Mouse (Mus musculus) heart, embryonic 11.5 days (tissue): Measurements from ENCODE around the gene Gdi2. TPM values are rescaled to one million over a fixed set of nuclear protein-coding genes. Genes with fewer than 3 reads are reported as not detected.
"Not testable (repeated sequence)": the region's sequence is repeated elsewhere in the genome, so short reads cannot be mapped to it uniquely, and the experiment has no call there.

Experiments
- ATAC-seq: fragments of 200-750 bp; cut with Nextera tagmentation; replicated peaks from 2 replicates; pipeline ENCODE4 v1.8.0; 2017; ENCODE audit warnings: moderate library complexity; ENCODE audit not compliant: insufficient number of reproducible peaks, low FRiP score, low TSS enrichment
- H3K27ac ChIP-seq: fragments of 300-500 bp; sonication (generic); 2 replicates; pipeline ENCODE4 v1.5.1; 2014; ENCODE audit warnings: mild to moderate bottlenecking, low read depth, low read length
- H3K27me3 ChIP-seq: fragments of 300-500 bp; sonication (generic); 2 replicates; pipeline ENCODE4 v1.6.1; 2014; ENCODE audit warnings: mild to moderate bottlenecking, low read length, mixed read lengths; ENCODE audit not compliant: control insufficient read depth, insufficient read depth
- H3K36me3 ChIP-seq: fragments of 300-500 bp; sonication (generic); 2 replicates; pipeline ENCODE4 v1.6.1; 2014; ENCODE audit warnings: mild to moderate bottlenecking, low read length, moderate library complexity, mixed read lengths; ENCODE audit not compliant: control insufficient read depth, insufficient read depth
- H3K4me1 ChIP-seq: fragments of 300-500 bp; sonication (generic); 2 replicates; pipeline ENCODE4 v1.6.1; 2014; ENCODE audit warnings: low read length; ENCODE audit not compliant: control insufficient read depth, insufficient read depth
- H3K4me2 ChIP-seq: fragments of 300-500 bp; sonication (generic); 2 replicates; pipeline ENCODE4 v1.6.1; 2014; ENCODE audit warnings: mild to moderate bottlenecking, moderate library complexity
- H3K4me3 ChIP-seq: fragments of 300-500 bp; sonication (generic); 2 replicates; pipeline ENCODE4 v1.5.1; 2014; ENCODE audit warnings: low read depth, low read length
- H3K9ac ChIP-seq: fragments of 300-500 bp; sonication (generic); 2 replicates; pipeline ENCODE4 v1.6.1; 2014; ENCODE audit warnings: mild to moderate bottlenecking, low read depth, low read length, moderate library complexity
- H3K9me3 ChIP-seq: fragments of 300-500 bp; sonication (generic); replicated peaks from 2 replicates; pipeline ENCODE4 v1.6.1; 2016; ENCODE audit warnings: low read length; ENCODE audit not compliant: control insufficient read depth
- WGBS: fragments of 180-500 bp; shearing (Covaris S2); extraction: QIAGEN DNeasy Blood & Tissue Kit; methylation state at CpG from one replicate; pipeline ENCODE4 v1.1.7; 2014; ENCODE audit not compliant: insufficient replicate concordance; 5-methylcytosine and 5-hydroxymethylcytosine counted together
- polyA plus RNA-seq: library from polyadenylated mRNA; unstranded; fragments of >200 nt; fragmentation: Nextera tagmentation; extraction: Ambion mirVana; gene quantifications from 2 replicates; pipeline ENCODE4 v1.2.1, GENCODE M21; 2014

Gene Gdi2
- polyA plus RNA-seq, 1 experiment from 2014 or later: 370 TPM

GRCm38 (mm10) chr13:3526328-3526727, 11.5 kb upstream of the Gdi2 start:
- no peaks in the 10 kb centered on the region for H3K27me3 ChIP-seq
- no peaks in the 10 kb centered on the region for H3K4me1 ChIP-seq
- WGBS: 77% methylated on average over 8 of the region's 8 CpGs
- no peak overlapping the region for H3K9ac ChIP-seq
- ATAC-seq: no peak
- H3K36me3 ChIP-seq: no peaks in the 10 kb centered on the region
- H3K9me3 ChIP-seq: no peaks in the 10 kb centered on the region
- no peak overlapping the region for H3K4me3 ChIP-seq
- H3K4me2 ChIP-seq: no peak overlapping the region
- no peak overlapping the region for H3K27ac ChIP-seq

GRCm38 (mm10) chr13:3530451-3530850, 7.4 kb upstream of the Gdi2 start:
- ATAC-seq: no peak
- 58% methylated on average over 3 of the region's 3 CpGs for WGBS
- no peaks in the 10 kb centered on the region for H3K36me3 ChIP-seq
- no peak overlapping the region for H3K4me2 ChIP-seq
- H3K9me3 ChIP-seq: no peaks in the 10 kb centered on the region
- H3K27ac ChIP-seq: no peak overlapping the region
- H3K27me3 ChIP-seq: no peaks in the 10 kb centered on the region
- H3K4me1 ChIP-seq: no peaks in the 10 kb centered on the region
- no peak overlapping the region for H3K4me3 ChIP-seq
- H3K9ac ChIP-seq: no peak overlapping the region

GRCm38 (mm10) chr13:3531176-3531575, 6.7 kb upstream of the Gdi2 start:
- H3K27ac ChIP-seq, ATAC-seq, H3K4me3 ChIP-seq, H3K4me1 ChIP-seq, H3K4me2 ChIP-seq, H3K9ac ChIP-seq, H3K9me3 ChIP-seq, H3K27me3 ChIP-seq, H3K36me3 ChIP-seq: not testable (repeated sequence)
- 62% methylated on average over 2 of the region's 2 CpGs for whole genome bisulfite sequencing

GRCm38 (mm10) chr13:3531692-3532320, 6.1 kb upstream of the Gdi2 start:
- H3K4me2 ChIP-seq: no peak overlapping the region
- 53% methylated on average over 10 of the region's 10 CpGs for WGBS
- no peaks in the 10 kb centered on the region for H3K27me3 ChIP-seq
- no peak overlapping the region for H3K4me3 ChIP-seq
- H3K27ac ChIP-seq: no peak overlapping the region
- H3K9ac ChIP-seq: no peak overlapping the region
- no peak for ATAC-seq
- H3K9me3 ChIP-seq: no peaks in the 10 kb centered on the region
- no peaks in the 10 kb centered on the region for H3K36me3 ChIP-seq
- H3K4me1 ChIP-seq: no peaks in the 10 kb centered on the region

GRCm38 (mm10) chr13:3532451-3532850, 5.4 kb upstream of the Gdi2 start:
- ATAC-seq: no peak
- H3K4me1 ChIP-seq: no peaks in the 10 kb centered on the region
- no peaks in the 10 kb centered on the region for H3K9me3 ChIP-seq
- no peak overlapping the region for H3K9ac ChIP-seq
- no peak overlapping the region for H3K4me3 ChIP-seq
- WGBS: 65% methylated on average over 4 of the region's 4 CpGs
- H3K36me3 ChIP-seq: no peaks in the 10 kb centered on the region
- no peak overlapping the region for H3K27ac ChIP-seq
- H3K4me2 ChIP-seq: no peak overlapping the region
- H3K27me3 ChIP-seq: no peaks in the 10 kb centered on the region

- WGBS: 85% methylated on average over 4 of the region's 4 CpGs
- ATAC-seq: no peak
- H3K9ac ChIP-seq: no peak overlapping the region
Measured at GRCm38 (mm10) chr13:3534146-3534545, 3.7 kb upstream of the Gdi2 start.

GRCm38 (mm10) chr13:3538223-3538968, 533 bp downstream of the Gdi2 start:
- H3K9ac ChIP-seq: peak overlapping the region; percentile 98

More at GRCm38 (mm10) chr13:3534146-3534545, 3.7 kb upstream of the Gdi2 start:
- Histone ChIP-seq H3K9me3 (no peaks in the 10 kb centered on the region), H3K27me3 (no peaks in the 10 kb centered on the region), H3K4me3 (no peak overlapping the region), H3K36me3 (no peaks in the 10 kb centered on the region), H3K27ac (no peak overlapping the region), H3K4me1 (no peaks in the 10 kb centered on the region), H3K4me2 (no peak overlapping the region)

GRCm38 (mm10) chr13:3538969-3539562, 1.2 kb downstream of the Gdi2 start:
- no peak for ATAC-seq
- H3K9ac ChIP-seq: peak overlapping the region; percentile 98
- no peaks in the 10 kb centered on the region for H3K27me3 ChIP-seq
- no peaks in the 10 kb centered on the region for H3K36me3 ChIP-seq
- H3K4me3 ChIP-seq: peak overlapping the region; percentile 86
- WGBS: 6% methylated on average over 15 of the region's 15 CpGs
- H3K4me2 ChIP-seq: peak overlapping the region; percentile 81
- peaks cover 14% of the 10 kb centered on the region for H3K4me1 ChIP-seq
- H3K9me3 ChIP-seq: no peaks in the 10 kb centered on the region
- H3K27ac ChIP-seq: peak overlapping the region; percentile 99; the same call in 1 of the 2 replicates

More at GRCm38 (mm10) chr13:3538223-3538968, 533 bp downstream of the Gdi2 start:
- peak overlapping the region; percentile 81 for H3K4me2 ChIP-seq
- peak overlapping the region; percentile 99 for H3K27ac ChIP-seq
- H3K9me3 ChIP-seq: no peaks in the 10 kb centered on the region
- peak overlapping the region; percentile 86 for H3K4me3 ChIP-seq
- peaks cover 14% of the 10 kb centered on the region for H3K4me1 ChIP-seq
- ATAC-seq: peak; percentile 67
- WGBS: under 1% methylated on average over 59 of the region's 59 CpGs
- no peaks in the 10 kb centered on the region for H3K27me3 ChIP-seq
- H3K36me3 ChIP-seq: no peaks in the 10 kb centered on the region
